Mouse (Mus musculus): ENCODE results near the gene Mthfsl. TPM values are rescaled to one million over a fixed set of nuclear protein-coding genes. Genes with fewer than 3 reads are reported as not detected.
A peak's percentile ranks its signal among the peaks of the same experiment; 100 is the strongest.
"Not testable (repeated sequence)": the region's sequence is repeated elsewhere in the genome, so short reads cannot be mapped to it uniquely, and the experiment has no call there.

Mthfsl gene
- polyA plus RNA-seq (2016; fragmentation: Nextera tagmentation; extraction: Ambion mirVana): 23.6 and 28.4 TPM in 2 replicates

- 36% methylated on average over 11 of the region's 12 CpGs for WGBS
- DNase-seq (ENCODE audit: low spot score): not testable (repeated sequence)
These were observed at the start of gene Mthfsl for GRCm38 (mm10) chr9:88719989-88720537. TSS of gene Mthfsl (minus strand) at chr9:88720296.

GRCm38 (mm10) chr9:88769470-88769869, 49.4 kb upstream of the Mthfsl start:
- not testable (repeated sequence) for H3K27me3 ChIP-seq (ENCODE audit: low read depth, poor library complexity, severe bottlenecking); H3K4me3 ChIP-seq; H3K27ac ChIP-seq (replicated peaks); DNase-seq (ENCODE audit: low spot score); H3K36me3 ChIP-seq; H3K4me1 ChIP-seq; H3K9me3 ChIP-seq (replicated peaks)
- 81% methylated on average over 3 of the region's 5 CpGs for WGBS

More at GRCm38 (mm10) chr9:88719989-88720537, at the start of gene Mthfsl:
- H3K9me3 ChIP-seq (replicated peaks); H3K27me3 ChIP-seq (ENCODE audit: low read depth, poor library complexity, severe bottlenecking); H3K36me3 ChIP-seq; H3K4me1 ChIP-seq: not testable (repeated sequence)
- Histone ChIP-seq H3K4me3 (peak within 1 kb of the TSS; percentile 44), H3K27ac (replicated peaks) (peak within 1 kb of the TSS; percentile 81)

- H3K4me1 ChIP-seq; H3K27ac ChIP-seq (replicated peaks); H3K27me3 ChIP-seq (ENCODE audit: low read depth, poor library complexity, severe bottlenecking); H3K4me3 ChIP-seq; H3K36me3 ChIP-seq; H3K9me3 ChIP-seq (replicated peaks); DNase-seq (ENCODE audit: low spot score): not testable (repeated sequence)
- WGBS: 63% methylated on average over 1 of the region's 2 CpGs
These were observed 26.6 kb upstream of the Mthfsl start for GRCm38 (mm10) chr9:88746687-88747086.

GRCm38 (mm10) chr9:88746046-88746445, 25.9 kb upstream of the Mthfsl start:
- 100% methylated on average over 1 of the region's 2 CpGs for whole genome bisulfite sequencing
- not testable (repeated sequence) for H3K9me3 ChIP-seq (replicated peaks); H3K27ac ChIP-seq (replicated peaks); H3K4me1 ChIP-seq; H3K36me3 ChIP-seq; H3K4me3 ChIP-seq; H3K27me3 ChIP-seq (ENCODE audit: low read depth, poor library complexity, severe bottlenecking); DNase-seq (ENCODE audit: low spot score)

DNA sequence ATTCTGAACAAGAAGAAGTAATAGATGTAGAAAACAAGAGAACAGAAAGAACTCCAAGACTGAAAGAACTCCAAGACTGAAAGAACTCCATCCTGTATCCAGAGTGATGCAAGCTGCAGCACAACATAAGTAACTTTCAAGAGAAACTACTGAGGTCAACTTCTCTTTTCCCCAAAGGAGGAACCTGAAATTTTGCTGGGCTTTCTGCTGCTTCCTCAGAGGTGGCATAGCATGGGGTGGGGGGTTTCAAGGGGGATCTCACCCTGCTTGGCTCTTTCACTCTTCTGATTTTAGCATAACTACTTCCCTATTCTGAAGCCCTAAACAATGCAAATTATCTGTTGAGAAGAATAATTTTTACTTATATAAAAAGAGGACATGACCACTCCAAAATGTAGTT, 15.2 kb upstream of the Mthfsl start:
- H3K27me3 ChIP-seq (ENCODE audit: low read depth, poor library complexity, severe bottlenecking); DNase-seq (ENCODE audit: low spot score); H3K27ac ChIP-seq (replicated peaks); H3K36me3 ChIP-seq; H3K4me3 ChIP-seq; H3K4me1 ChIP-seq; H3K9me3 ChIP-seq (replicated peaks): not testable (repeated sequence)

DNA sequence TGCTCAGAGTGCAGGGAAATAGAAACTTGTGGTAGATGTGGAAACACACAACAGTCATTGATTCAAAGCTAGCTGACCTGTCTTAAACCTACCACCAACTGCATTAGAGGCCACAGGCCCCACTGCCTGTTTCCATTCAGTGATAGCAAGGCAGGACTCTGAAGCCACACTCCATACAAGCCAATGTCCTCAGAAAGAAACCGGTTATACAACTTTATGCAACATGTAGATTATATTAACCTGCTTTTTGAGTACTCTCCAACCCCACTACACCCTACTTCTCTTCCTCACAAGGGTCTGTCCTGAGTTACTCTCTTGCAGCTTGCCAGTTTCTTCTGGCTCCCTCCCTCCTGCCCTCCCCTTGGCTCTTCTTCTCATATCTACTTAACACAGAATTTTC, 13.1 kb upstream of the Mthfsl start:
- 89% methylated on average over 1 of the region's 1 CpGs for WGBS

DNA sequence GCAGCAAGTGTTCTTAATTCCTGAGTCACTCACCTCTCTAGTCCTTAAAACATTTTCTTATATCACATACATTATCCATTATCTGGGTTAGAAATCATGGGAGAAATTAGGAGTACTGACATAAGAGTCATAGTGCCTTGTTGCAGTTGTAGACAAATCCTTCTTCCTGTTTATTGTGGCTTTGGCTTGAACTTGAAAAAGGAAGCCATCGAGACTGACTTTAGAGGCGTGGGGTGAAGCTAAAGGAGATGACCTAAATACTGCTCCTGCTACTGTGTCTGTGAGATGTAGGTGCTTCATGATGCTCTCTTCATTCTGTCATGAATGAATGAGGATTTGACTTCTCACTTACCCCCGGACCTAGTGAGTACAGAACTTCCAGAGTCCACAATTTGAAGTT, 12.2 kb upstream of the Mthfsl start:
- 87% methylated on average over 3 of the region's 3 CpGs for WGBS
- H3K4me1 ChIP-seq; H3K27ac ChIP-seq (replicated peaks); H3K4me3 ChIP-seq; DNase-seq (ENCODE audit: low spot score); H3K9me3 ChIP-seq (replicated peaks); H3K36me3 ChIP-seq; H3K27me3 ChIP-seq (ENCODE audit: low read depth, poor library complexity, severe bottlenecking): not testable (repeated sequence)

More for the DNA sequence above, 13.1 kb upstream of the Mthfsl start:
- not testable (repeated sequence) for H3K4me1 ChIP-seq; H3K9me3 ChIP-seq (replicated peaks); H3K36me3 ChIP-seq; H3K27ac ChIP-seq (replicated peaks); H3K27me3 ChIP-seq (ENCODE audit: low read depth, poor library complexity, severe bottlenecking); DNase-seq (ENCODE audit: low spot score); H3K4me3 ChIP-seq

GRCm38 (mm10) chr9:88731728-88732127, 11.6 kb upstream of the Mthfsl start, which contains the start of gene Bcl2a1d:
TSS of gene Bcl2a1d (minus strand) at chr9:88731914.
- not testable (repeated sequence) for H3K27me3 ChIP-seq (ENCODE audit: low read depth, poor library complexity, severe bottlenecking); H3K27ac ChIP-seq (replicated peaks); H3K4me1 ChIP-seq; H3K4me3 ChIP-seq; DNase-seq (ENCODE audit: low spot score); H3K9me3 ChIP-seq (replicated peaks); H3K36me3 ChIP-seq
- WGBS: 93% methylated on average over 5 of the region's 5 CpGs

DNA sequence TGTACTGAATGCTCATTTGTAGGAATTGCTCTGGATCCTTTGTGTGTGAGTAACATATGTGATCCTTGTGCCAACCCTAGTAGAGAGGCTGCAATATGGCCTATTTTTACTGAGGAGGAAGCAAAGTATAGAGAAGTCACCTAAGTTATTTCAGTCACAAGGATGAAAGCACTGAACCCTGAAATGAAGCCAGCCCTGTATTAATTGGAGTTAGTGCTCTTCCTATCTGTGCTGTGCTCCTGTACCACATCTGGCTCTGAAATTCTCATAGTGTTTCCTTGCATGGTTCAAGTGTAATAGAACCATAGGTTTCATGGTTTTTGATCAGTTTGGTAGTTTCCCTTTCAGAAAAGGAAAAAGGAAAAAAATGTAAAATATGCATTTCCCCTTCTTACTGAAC, 8.2 kb upstream of the Mthfsl start:
- H3K36me3 ChIP-seq; H3K9me3 ChIP-seq (replicated peaks); H3K27ac ChIP-seq (replicated peaks); H3K27me3 ChIP-seq (ENCODE audit: low read depth, poor library complexity, severe bottlenecking); H3K4me1 ChIP-seq; DNase-seq (ENCODE audit: low spot score); H3K4me3 ChIP-seq: not testable (repeated sequence)

DNA sequence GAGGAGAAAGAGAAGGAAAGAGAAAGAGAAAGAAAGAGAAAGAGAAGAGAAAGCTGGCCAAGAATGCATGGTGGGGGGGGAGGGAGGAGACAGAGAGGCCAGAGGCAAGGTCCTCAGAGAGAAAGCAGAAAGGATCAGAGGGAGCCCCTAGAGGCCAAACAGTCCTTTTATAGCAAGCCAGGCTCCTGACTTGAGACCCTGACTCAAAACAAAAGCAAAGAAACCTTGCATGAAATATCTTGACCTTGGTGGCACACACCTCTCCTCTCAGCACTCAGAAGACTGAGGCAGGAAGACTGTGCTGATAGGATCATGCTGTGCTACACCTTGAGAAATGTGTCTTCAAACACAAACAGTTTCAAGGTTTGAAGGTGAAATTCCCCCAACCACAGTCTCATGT, 1.5 kb upstream of the Mthfsl start:
- H3K27ac ChIP-seq (replicated peaks); H3K4me3 ChIP-seq; DNase-seq (ENCODE audit: low spot score); H3K9me3 ChIP-seq (replicated peaks); H3K27me3 ChIP-seq (ENCODE audit: low read depth, poor library complexity, severe bottlenecking); H3K36me3 ChIP-seq; H3K4me1 ChIP-seq: not testable (repeated sequence)

GRCm38 (mm10) chr9:88719073-88719921, 799 bp downstream of the Mthfsl start:
- not testable (repeated sequence) for DNase-seq (ENCODE audit: low spot score); H3K27me3 ChIP-seq (ENCODE audit: low read depth, poor library complexity, severe bottlenecking); H3K36me3 ChIP-seq; H3K4me1 ChIP-seq; H3K9me3 ChIP-seq (replicated peaks)
- Histone ChIP-seq H3K27ac (replicated peaks) (peak overlapping the region; percentile 81), H3K4me3 (peak overlapping the region; percentile 44)
- WGBS: 12% methylated on average over 17 of the region's 46 CpGs

GRCm38 (mm10) chr9:88718593-88718992, 1.5 kb downstream of the Mthfsl start:
- DNase-seq (ENCODE audit: low spot score); H3K9me3 ChIP-seq (replicated peaks); H3K4me1 ChIP-seq; H3K4me3 ChIP-seq; H3K36me3 ChIP-seq; H3K27ac ChIP-seq (replicated peaks); H3K27me3 ChIP-seq (ENCODE audit: low read depth, poor library complexity, severe bottlenecking): not testable (repeated sequence)
- WGBS: 82% methylated on average over 5 of the region's 5 CpGs

GRCm38 (mm10) chr9:88718140-88718539, 2.0 kb downstream of the Mthfsl start:
- H3K4me3 ChIP-seq; H3K27ac ChIP-seq (replicated peaks); H3K27me3 ChIP-seq (ENCODE audit: low read depth, poor library complexity, severe bottlenecking); H3K9me3 ChIP-seq (replicated peaks); H3K4me1 ChIP-seq; H3K36me3 ChIP-seq: not testable (repeated sequence)
- DNase-seq (ENCODE audit: low spot score): peak; percentile 20
- 32% methylated on average over 2 of the region's 2 CpGs for WGBS
